Comparison of ENCODE assay signal across 28 mouse cellular contexts in the genomic region with DNA sequence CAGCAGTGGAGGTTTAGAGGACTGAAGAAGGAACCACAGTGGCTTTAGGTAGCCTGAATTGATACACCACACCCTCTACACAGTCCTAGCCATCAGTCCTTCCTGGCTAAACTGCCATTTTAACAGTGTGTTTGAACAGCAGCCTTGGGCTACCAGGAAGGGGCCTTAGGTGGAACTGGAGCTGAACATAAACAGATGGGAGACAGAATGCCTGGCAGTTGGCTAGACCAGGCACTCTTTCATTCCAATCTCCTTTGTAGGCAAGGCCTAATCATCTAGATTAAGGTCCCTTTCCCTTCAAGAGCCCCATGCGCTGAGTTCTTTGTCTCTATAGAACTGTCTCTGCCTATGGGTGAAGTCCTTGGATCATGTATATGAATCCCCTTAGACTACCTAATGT. TPM values are rescaled to one million over a fixed set of nuclear protein-coding genes. Genes with fewer than 3 reads are reported as not detected.
DNase-seq lines count a peak whose midpoint lies in the region; ATAC-seq and TF ChIP-seq lines count a peak whose summit lies in the region.
"Had no signal": no experiment of that assay in that cellular context is flagged by ENCODE, and none has a peak within 500 bp of the region (broad histone marks: within the 10 kb centered on the region; RNA-seq: fewer than 3 reads in every experiment).

No protein-coding gene starts in this region.

- H3K4me3 ChIP-seq in cerebellum, adult 2 months (replicated peaks; ENCODE audit: insufficient read depth, low read depth, low read length) = no peak overlapping the region
- H3K4me3 ChIP-seq in forebrain, embryonic 15.5 days = no peak overlapping the region
- no peak overlapping the region for H3K4me3 ChIP-seq in forebrain, embryonic 14.5 days (ENCODE audit: low read depth, low read length)
- H3K4me3 ChIP-seq: embryonic facial prominence, embryonic 10.5 days; embryonic facial prominence, embryonic 13.5 days; erythroblast, embryonic 14.5 days; forebrain, embryonic 12.5 days; heart, adult 2 months; heart, embryonic 10.5 days; heart, embryonic 13.5 days; hindbrain, embryonic 13.5 days; intestine, embryonic 15.5 days; kidney, embryonic 15.5 days had no signal

- no peak for TF ChIP-seq POLR2A in cerebellum, adult 2 months (IDR thresholded peaks at IDR 0.05; ENCODE audit: borderline replicate concordance, insufficient read depth, low read length)

- no peak for ATAC-seq in forebrain, embryonic 15.5 days (replicated peaks)
- ATAC-seq in forebrain, embryonic 14.5 days = no peak
- ATAC-seq: CD4-positive, CD25-positive, alpha-beta regulatory T cell, adult 4 months; hindbrain, embryonic 16.5 days; intestine, embryonic 15.5 days had no signal

- no peak for TF ChIP-seq CTCF in cerebellum, adult 2 months (IDR thresholded peaks at IDR 0.05; ENCODE audit: borderline replicate concordance, insufficient read depth, low read depth, low read length)

- no peaks in the 10 kb centered on the region for H3K36me3 ChIP-seq in forebrain, embryonic 15.5 days
- H3K36me3 ChIP-seq in forebrain, embryonic 14.5 days (ENCODE audit: control insufficient read depth, insufficient read depth, low read length) = peaks cover 15% of the 10 kb centered on the region; the same call in 1 of the 2 replicates
- H3K36me3 ChIP-seq: embryonic facial prominence, embryonic 10.5 days; embryonic facial prominence, embryonic 13.5 days; forebrain, embryonic 12.5 days; heart, embryonic 10.5 days; heart, embryonic 13.5 days; intestine, embryonic 15.5 days; kidney, embryonic 15.5 days had no signal

- H3K9me3 ChIP-seq in forebrain, embryonic 15.5 days = no peaks in the 10 kb centered on the region
- H3K9me3 ChIP-seq in forebrain, embryonic 14.5 days (replicated peaks; ENCODE audit: control insufficient read depth, low read length) = no peaks in the 10 kb centered on the region
- H3K9me3 ChIP-seq: embryonic facial prominence, embryonic 10.5 days; embryonic facial prominence, embryonic 13.5 days; forebrain, embryonic 12.5 days; heart, embryonic 10.5 days; heart, embryonic 13.5 days; hindbrain, embryonic 13.5 days; intestine, embryonic 15.5 days; kidney, embryonic 15.5 days had no signal

- peaks cover 65% of the 10 kb centered on the region for H3K4me1 ChIP-seq in cerebellum, adult 2 months (ENCODE audit: control insufficient read depth, insufficient read depth, low read length)
- H3K4me1 ChIP-seq in forebrain, embryonic 15.5 days = peaks cover 48% of the 10 kb centered on the region
- H3K4me1 ChIP-seq in forebrain, embryonic 14.5 days (ENCODE audit: control insufficient read depth, insufficient read depth, low read length) = peaks cover 8% of the 10 kb centered on the region; the same call in 1 of the 2 replicates
- H3K4me1 ChIP-seq: embryonic facial prominence, embryonic 13.5 days; intestine, embryonic 15.5 days; kidney, embryonic 15.5 days had no signal

- H3K4me2 ChIP-seq in forebrain, embryonic 15.5 days (replicated peaks) = no peak overlapping the region
- H3K4me2 ChIP-seq in forebrain, embryonic 14.5 days (ENCODE audit: low read length) = no peak overlapping the region
- H3K4me2 ChIP-seq: embryonic facial prominence, embryonic 13.5 days; forebrain, embryonic 12.5 days; heart, embryonic 13.5 days; hindbrain, embryonic 13.5 days; intestine, embryonic 15.5 days; kidney, embryonic 15.5 days had no signal

- peak; percentile 43 to 53 for DNase-seq in cerebellum, adult 2 months
- no peak for DNase-seq in cerebellum, postnatal 4 days (ENCODE audit: low spot score in 2 of 2)
- DNase-seq in forebrain, embryonic 14.5 days (ENCODE audit: low spot score) = no peak
- peak; percentile 83 for DNase-seq in brain, adult 2 months (ENCODE audit: low read depth, low spot score)
- DNase-seq in cerebellum, postnatal 36 days = peak; percentile 28 to 35
- DNase-seq: adrenal gland, adult 2 months; adrenal gland, postnatal 25 days; embryo, embryonic 11 days; gastrocnemius, postnatal 10 days; gastrocnemius, postnatal 36 days; heart, adult 2 months; heart, postnatal 14 days; heart, postnatal 4 days; kidney, adult 11 months; kidney, adult 8-10 months had no signal

- H3K27me3 ChIP-seq in cerebellum, adult 2 months (ENCODE audit: control insufficient read depth, insufficient read depth, low read length) = no peaks in the 10 kb centered on the region
- no peaks in the 10 kb centered on the region for H3K27me3 ChIP-seq in forebrain, embryonic 15.5 days
- H3K27me3 ChIP-seq in forebrain, embryonic 14.5 days (replicated peaks; ENCODE audit: control insufficient read depth, insufficient read depth, low read length) = no peaks in the 10 kb centered on the region
- H3K27me3 ChIP-seq: embryonic facial prominence, embryonic 13.5 days; hindbrain, embryonic 13.5 days; intestine, embryonic 15.5 days; kidney, embryonic 15.5 days had no signal

- WGBS in cerebellum, adult 2 months = 38% methylated on average over 1 of the region's 1 CpGs
- WGBS in forebrain, embryonic 15.5 days = 83% methylated on average over 1 of the region's 1 CpGs
- WGBS in forebrain, embryonic 14.5 days = 92% methylated on average over 1 of the region's 1 CpGs

- peak overlapping the region; percentile 97 for H3K27ac ChIP-seq in cerebellum, adult 2 months (ENCODE audit: insufficient read depth, low read length)
- peak overlapping the region; percentile 90 for H3K27ac ChIP-seq in forebrain, embryonic 15.5 days (replicated peaks)
- H3K27ac ChIP-seq in forebrain, embryonic 14.5 days (ENCODE audit: low read depth, low read length) = no peak overlapping the region; the same call in 1 of the 2 replicates
- H3K27ac ChIP-seq: embryonic facial prominence, embryonic 13.5 days; forebrain, embryonic 12.5 days; heart, adult 2 months; heart, embryonic 10.5 days; heart, embryonic 13.5 days; hindbrain, embryonic 13.5 days; intestine, embryonic 15.5 days; kidney, embryonic 15.5 days had no signal

- H3K9ac ChIP-seq in forebrain, embryonic 15.5 days (replicated peaks) = no peak overlapping the region
- H3K9ac ChIP-seq in forebrain, embryonic 14.5 days (ENCODE audit: low read length) = no peak overlapping the region
- H3K9ac ChIP-seq: embryonic facial prominence, embryonic 13.5 days; forebrain, embryonic 12.5 days; heart, embryonic 13.5 days; hindbrain, embryonic 13.5 days; intestine, embryonic 15.5 days; kidney, embryonic 15.5 days had no signal

RNA-seq across cellular contexts. Expression of gene Cntn2, which starts 28.6 kb away (rescaled TPM):
- polyA plus RNA-seq in cerebellum, adult 2 months (2012; rRNA removed) = 165 and 168 TPM in 2 replicates
- 117 and 137 TPM in 2 replicates for polyA plus RNA-seq in forebrain, embryonic 15.5 days (2015; fragmentation: Nextera tagmentation; extraction: Ambion mirVana)
- 68.0 and 102 TPM in 2 replicates for polyA plus RNA-seq in forebrain, embryonic 14.5 days (2014; fragmentation: Nextera tagmentation; extraction: Ambion mirVana)
- polyA plus RNA-seq: C2C12; CD4-positive, CD25-positive, alpha-beta regulatory T cell, adult 4 months had no signal

Comparison
In these comparisons a context has a peak if more than half of its experiments do, and no peak if none do; other contexts are left out.
1. DNase-seq: peak in cerebellum, adult 2 months (2 of 2), brain, adult 2 months (single experiment) and cerebellum, postnatal 36 days (2 of 2); none in cerebellum, postnatal 4 days (0 of 2) and forebrain, embryonic 14.5 days (single experiment).